In genomic region chr8:64849091-64849896, GRCm38 (mm10) we compare ENCODE assay signal across 8 mouse cellular contexts. TPM values are rescaled to one million over a fixed set of nuclear protein-coding genes. Genes with fewer than 3 reads are reported as not detected.
DNase-seq lines count a peak whose midpoint lies in the region; ATAC-seq and TF ChIP-seq lines count a peak whose summit lies in the region.

No protein-coding gene starts in this region.

- no peak for TF ChIP-seq POLR2A in liver, adult 2 months (IDR thresholded peaks at IDR 0.05; ENCODE audit: extremely low read depth, insufficient read depth, low read length)

- peak; percentile 85 for ATAC-seq in hindbrain, embryonic 14.5 days (ENCODE audit: low FRiP score)

- 3% methylated on average over 69 of the region's 100 CpGs for WGBS in liver, adult 2 months
- under 1% methylated on average over 73 of the region's 100 CpGs for WGBS in hindbrain, embryonic 14.5 days

- DNase-seq in liver, adult 2 months (ENCODE audit: extremely low read depth, low read depth, low spot score) = no peak
- DNase-seq in liver = no peak
- peak; percentile 26 for DNase-seq in NIH3T3 (ENCODE audit: low read depth)
- peak; percentile 61 for DNase-seq in embryo, embryonic 9.5 days (ENCODE audit: extremely low spot score)
- DNase-seq in hindbrain, embryonic 14.5 days (ENCODE audit: low spot score) = peak; percentile 25
- DNase-seq in mesoderm, embryonic 11.5 days (ENCODE audit: low read depth, low spot score) = peak; percentile 36
- peak; percentile 74 for DNase-seq in testis, postnatal 10 days (ENCODE audit: low spot score)
- no peak for DNase-seq in T-cell, adult 2 months (ENCODE audit: low spot score)

- H3K4me3 ChIP-seq in liver, adult 2 months (ENCODE audit: insufficient read depth, low read depth, low read length) = peak overlapping the region; percentile 97
- peak overlapping the region; percentile 97 for H3K4me3 ChIP-seq in hindbrain, embryonic 14.5 days (replicated peaks; ENCODE audit: low read length)

- H3K4me1 ChIP-seq in liver, adult 2 months (ENCODE audit: control insufficient read depth, insufficient read depth, low read length) = peaks cover 6% of the 10 kb centered on the region
- H3K4me1 ChIP-seq in hindbrain, embryonic 14.5 days (replicated peaks; ENCODE audit: control insufficient read depth, insufficient read depth, low read length) = peaks cover 21% of the 10 kb centered on the region

- H3K27ac ChIP-seq in liver, adult 2 months (replicated peaks; ENCODE audit: insufficient read depth, low read depth, low read length) = peak overlapping the region; percentile 79
- peak overlapping the region; percentile 95 for H3K27ac ChIP-seq in hindbrain, embryonic 14.5 days

- peak overlapping the region; percentile 85 for H3K4me2 ChIP-seq in hindbrain, embryonic 14.5 days (replicated peaks)

- H3K79me2 ChIP-seq in liver, adult 2 months (ENCODE audit: control insufficient read depth, insufficient read depth, low read length) = peaks cover 21% of the 10 kb centered on the region; the same call in 1 of the 2 replicates

- H3K9ac ChIP-seq in liver, adult 2 months (ENCODE audit: low read depth, low read length) = peak overlapping the region; percentile 100
- H3K9ac ChIP-seq in hindbrain, embryonic 14.5 days = peak overlapping the region; percentile 93

- no peaks in the 10 kb centered on the region for H3K36me3 ChIP-seq in liver, adult 2 months (ENCODE audit: control insufficient read depth, insufficient read depth, low read length)
- H3K36me3 ChIP-seq in hindbrain, embryonic 14.5 days (replicated peaks; ENCODE audit: control insufficient read depth, insufficient read depth) = no peaks in the 10 kb centered on the region

- no peaks in the 10 kb centered on the region for H3K27me3 ChIP-seq in liver, adult 2 months (ENCODE audit: control insufficient read depth, insufficient read depth, low read length)
- no peaks in the 10 kb centered on the region for H3K27me3 ChIP-seq in hindbrain, embryonic 14.5 days (ENCODE audit: control insufficient read depth, insufficient read depth, low read length)

- TF ChIP-seq CTCF in liver, adult 2 months (IDR thresholded peaks at IDR 0.05; ENCODE audit: low read depth, low read length) = no peak

- no peaks in the 10 kb centered on the region for H3K9me3 ChIP-seq in hindbrain, embryonic 14.5 days (ENCODE audit: control insufficient read depth, low read length)

RNA-seq across cellular contexts. Expression of gene Klhl2, which starts 0.5 kb away (rescaled TPM):
- total RNA-seq in liver, adult 2 months (2014; rRNA removed) = 26.5 and 31.0 TPM in 2 replicates
- 10.1 and 11.4 TPM in 2 replicates for polyA plus RNA-seq in liver, adult 2 months (2012; rRNA removed)
- polyA plus RNA-seq in hindbrain, embryonic 14.5 days (2014; fragmentation: Nextera tagmentation; extraction: Ambion mirVana) = 33.8 and 44.8 TPM in 2 replicates

Comparison
In these comparisons a context has a peak if more than half of its experiments do, and no peak if none do; other contexts are left out.
1. DNase-seq: peak in NIH3T3 (single experiment), embryo, embryonic 9.5 days (single experiment), hindbrain, embryonic 14.5 days (single experiment), mesoderm, embryonic 11.5 days (single experiment) and testis, postnatal 10 days (single experiment); none in liver, adult 2 months (single experiment), liver (single experiment) and T-cell, adult 2 months (single experiment).